Mouse (Mus musculus) urinary bladder, adult 18-20 months (tissue): ENCODE measurements around the gene Nova1.

Experiments used
- DNase-seq, 2 experiments: peaks; one replicate each; pipeline ENCODE4 v3.0.0; 2022; ENCODE audit warnings: low spot score in 2 of 2, mixed read lengths in 2 of 2

Gene Nova1

GRCm38 (mm10) chr12:46676341-46676740 lies 142.4 kb downstream of the Nova1 start:
- no peak for DNase-seq

- DNase-seq, result no peak
These were observed 152.0 kb downstream of the Nova1 start for GRCm38 (mm10) chr12:46666706-46667105.

- no peak for DNase-seq
These were observed 172.6 kb downstream of the Nova1 start for GRCm38 (mm10) chr12:46646139-46646611.

GRCm38 (mm10) chr12:46645365-46645962 lies 173.3 kb downstream of the Nova1 start:
- DNase-seq, result no peak
